Mouse (Mus musculus) G1E (cell line): ENCODE data around the gene Flywch2.

Experiments used
- CTCF ChIP-seq: IDR thresholded peaks from 2 replicates; pipeline ENCODE4 v1.5.1; 2012; ENCODE audit warnings: low read depth, low read length, inconsistent platforms, mixed read lengths
- GATA2 ChIP-seq: IDR thresholded peaks from 2 replicates; pipeline ENCODE4 v1.6.1; 2012; ENCODE audit warnings: low read depth, low read length, inconsistent platforms, borderline replicate concordance

- TF ChIP-seq CTCF: no peak
- TF ChIP-seq GATA2: no peak
Observed at GRCm38 (mm10) chr17:23776216-23776615, 9.7 kb downstream of the Flywch2 start.
